Mouse (Mus musculus) lung, postnatal 0 days (tissue): ENCODE measurements around the gene Pea15a.

Experiments
- CTCF ChIP-seq: IDR thresholded peaks from 2 replicates; pipeline ENCODE4 v1.5.1; 2016; ENCODE audit warnings: antibody characterized with exemption, mild to moderate bottlenecking
- EP300 ChIP-seq: IDR thresholded peaks from 2 replicates; pipeline ENCODE4 v1.6.1; 2016; ENCODE audit warnings: antibody characterized with exemption, mild to moderate bottlenecking, control low read depth

DNA sequence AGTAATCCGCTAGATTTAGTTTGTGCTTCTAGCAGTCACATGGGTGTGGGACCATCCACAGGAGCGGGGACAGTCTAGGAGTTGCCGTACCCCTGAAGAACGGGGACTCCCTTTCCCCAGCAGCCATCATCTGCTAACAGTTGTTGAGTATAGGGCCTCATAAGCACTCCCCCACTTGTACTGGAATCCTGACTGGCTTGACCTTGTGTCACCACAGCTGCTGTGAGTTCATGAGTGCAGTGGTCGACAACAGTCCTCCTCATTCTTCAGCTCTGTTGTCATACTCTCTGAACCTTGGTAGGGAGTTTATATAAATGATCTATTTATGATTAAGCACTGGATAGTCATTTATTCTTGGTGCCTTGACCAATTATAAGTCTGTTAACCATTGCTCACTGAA, 36.8 kb downstream of the Pea15a start:
- TF ChIP-seq CTCF (no peak), EP300 (no peak)
